Mouse (Mus musculus): ENCODE measurements around the gene Rbm38.

GRCm38 (mm10) chr2:173000285-173000652, 20.0 kb upstream of the Rbm38 start:
- TF ChIP-seq CTCF (conservative IDR thresholded peaks at IDR 0.05; ENCODE audit: insufficient read depth, insufficient read length, low read depth, low read length): no peak
- no peak for TF ChIP-seq POLR2A (IDR thresholded peaks at IDR 0.05; ENCODE audit: low read depth, low read length)

All from kidney, adult 2 months (tissue).